Mouse (Mus musculus): ENCODE results near the gene Ccdc63. TPM values are rescaled to one million over a fixed set of nuclear protein-coding genes. Genes with fewer than 3 reads are reported as not detected.
"Not testable (repeated sequence)": the region's sequence is repeated elsewhere in the genome, so short reads cannot be mapped to it uniquely, and the experiment has no call there.

The Ccdc63 gene
- total RNA-seq, 4 experiments from 2014 or later = 0.37 TPM; not detected in 3

DNA sequence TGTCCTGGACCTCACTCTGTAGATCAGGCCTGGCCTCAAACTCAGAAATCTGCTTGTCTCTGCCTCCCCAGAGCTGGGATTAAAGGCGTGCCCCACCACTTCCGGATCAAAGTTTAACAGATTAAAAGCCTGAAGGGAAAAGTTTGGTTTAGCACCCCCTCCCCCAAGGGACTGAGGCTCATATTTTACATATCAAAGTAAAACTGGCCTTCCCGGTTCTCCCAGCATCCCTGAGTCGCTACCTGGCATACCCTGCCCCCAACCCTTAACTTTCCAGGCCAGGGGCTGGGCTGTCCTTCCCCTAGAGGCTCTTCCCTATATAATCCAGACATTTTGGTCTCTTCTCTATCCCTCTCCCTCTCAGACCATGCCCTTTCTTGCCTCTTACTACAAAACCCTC, 8.6 kb upstream of the Ccdc63 start:
- DNase-seq (ENCODE audit: low spot score) = no peak

DNA sequence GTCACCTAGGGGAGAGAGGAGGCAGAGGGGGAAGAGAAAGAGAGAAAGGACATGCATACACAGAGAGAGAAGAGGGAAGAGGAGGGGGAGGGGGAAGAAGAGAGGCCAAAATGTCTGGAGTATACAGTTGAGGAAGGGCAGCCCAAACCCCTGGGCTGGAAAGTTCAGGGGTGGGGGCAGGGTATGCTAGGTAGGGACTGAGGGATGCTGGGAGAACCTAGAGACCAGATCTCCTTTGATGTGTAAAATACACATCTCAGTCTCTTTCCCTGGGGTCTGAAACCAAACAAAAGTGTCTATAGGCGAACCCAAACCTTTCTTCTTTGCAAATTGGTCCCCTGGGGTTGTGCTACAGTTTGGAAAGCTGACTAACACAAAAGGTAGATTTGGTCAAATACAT, 7.5 kb upstream of the Ccdc63 start:
- DNase-seq (ENCODE audit: low spot score) = no peak

DNA sequence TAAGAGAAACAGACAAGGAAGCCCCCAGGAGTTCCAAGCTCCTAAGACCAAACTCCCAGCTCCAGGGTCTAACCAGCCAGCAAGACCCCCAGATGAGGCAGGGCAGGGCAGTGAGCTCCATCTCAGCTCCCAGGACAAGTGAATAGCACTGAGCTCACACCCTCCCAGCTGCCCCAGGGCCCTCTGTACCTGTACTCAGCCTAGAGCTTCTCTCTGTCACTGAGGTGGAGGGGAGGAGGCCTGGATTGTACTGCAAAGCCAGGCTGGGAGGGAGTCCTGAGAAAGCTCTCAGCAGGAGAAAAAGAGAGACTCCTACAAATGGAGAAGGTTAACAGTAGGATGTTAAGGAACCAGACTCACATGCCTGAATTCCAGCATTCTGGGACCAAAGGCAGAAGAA, 6.0 kb upstream of the Ccdc63 start:
- DNase-seq (ENCODE audit: low spot score) = no peak

DNA sequence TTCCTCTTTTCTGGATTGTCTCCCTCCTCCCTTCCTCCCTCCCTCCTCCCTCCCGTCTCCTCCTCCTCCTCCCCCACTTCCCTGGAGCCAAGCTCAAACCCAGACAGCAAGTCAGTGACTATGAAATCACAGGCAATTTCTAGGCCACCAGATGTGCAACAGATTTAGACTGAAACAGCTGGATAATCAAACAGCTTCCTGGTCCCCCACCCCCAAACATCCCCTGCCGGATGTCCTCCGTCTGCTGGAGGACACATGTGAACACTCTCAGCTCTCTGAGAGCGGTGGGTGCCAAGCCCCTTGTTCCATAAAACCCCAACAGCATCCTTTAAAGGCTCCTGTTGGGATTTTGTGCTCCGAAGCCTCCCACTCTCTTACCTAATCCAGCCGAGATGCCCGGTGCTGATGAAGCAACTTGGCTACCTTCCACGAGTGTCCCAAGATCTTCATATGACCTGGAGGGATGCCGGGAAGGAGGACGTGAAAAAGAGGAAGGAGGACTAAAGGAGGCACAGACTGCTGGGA, 5.5 kb upstream of the Ccdc63 start:
- peak; percentile 85 for DNase-seq (ENCODE audit: low spot score)

DNA sequence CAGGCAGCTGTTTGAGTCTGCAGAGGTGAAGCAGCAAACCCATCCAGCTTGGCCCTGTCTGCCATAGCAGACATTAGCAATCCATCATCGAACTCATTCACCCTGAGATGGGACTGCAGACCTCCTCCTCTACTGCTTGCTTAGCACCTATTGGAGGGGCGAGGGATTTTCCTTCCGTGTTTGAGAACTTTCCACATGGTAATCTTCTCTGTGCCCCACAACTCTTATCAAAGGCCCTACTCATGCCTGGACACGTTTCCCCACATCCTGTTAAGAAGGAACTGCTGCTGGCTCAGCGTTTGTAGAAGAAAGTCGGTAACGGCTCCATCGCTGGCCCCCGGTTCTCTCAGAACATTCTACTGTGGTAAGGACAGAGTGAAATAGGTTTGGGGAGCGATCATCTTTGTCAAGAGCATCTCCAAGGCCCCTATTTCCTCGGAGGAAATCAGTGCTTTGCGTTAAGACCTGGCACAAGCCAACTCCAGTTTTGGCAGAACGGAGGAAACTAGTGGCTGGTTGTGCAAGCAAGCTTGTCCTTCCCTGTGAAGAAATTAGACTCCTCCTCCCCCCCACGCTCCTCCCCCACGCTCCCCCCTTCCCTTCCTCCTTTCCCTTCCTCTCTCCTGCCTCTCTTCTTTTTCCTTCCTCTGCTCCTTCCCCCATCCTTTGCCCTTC, 4.9 kb upstream of the Ccdc63 start:
- peak; percentile 74 for DNase-seq (ENCODE audit: low spot score)

DNA sequence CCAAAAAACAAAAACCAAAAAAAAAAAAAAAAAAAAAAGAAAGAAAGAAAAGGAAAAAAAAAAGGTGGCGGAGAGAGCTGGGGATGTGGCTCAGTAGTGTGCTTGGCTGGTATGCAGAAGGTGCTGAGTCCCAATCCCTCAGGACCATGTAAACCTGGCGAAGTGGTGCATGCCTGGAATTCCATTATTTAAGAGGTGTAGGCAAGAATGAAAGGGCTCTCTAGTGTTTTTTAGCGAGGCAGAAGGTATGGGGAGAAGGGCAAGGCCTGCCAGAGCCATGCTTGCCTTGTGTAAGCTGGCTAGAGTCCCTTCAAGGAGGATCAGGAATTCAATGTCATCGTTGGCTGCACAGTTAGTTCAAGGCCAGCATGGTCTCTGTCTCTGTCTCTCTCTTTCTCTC, 4.2 kb upstream of the Ccdc63 start:
- DNase-seq (ENCODE audit: low spot score) = no peak

DNA sequence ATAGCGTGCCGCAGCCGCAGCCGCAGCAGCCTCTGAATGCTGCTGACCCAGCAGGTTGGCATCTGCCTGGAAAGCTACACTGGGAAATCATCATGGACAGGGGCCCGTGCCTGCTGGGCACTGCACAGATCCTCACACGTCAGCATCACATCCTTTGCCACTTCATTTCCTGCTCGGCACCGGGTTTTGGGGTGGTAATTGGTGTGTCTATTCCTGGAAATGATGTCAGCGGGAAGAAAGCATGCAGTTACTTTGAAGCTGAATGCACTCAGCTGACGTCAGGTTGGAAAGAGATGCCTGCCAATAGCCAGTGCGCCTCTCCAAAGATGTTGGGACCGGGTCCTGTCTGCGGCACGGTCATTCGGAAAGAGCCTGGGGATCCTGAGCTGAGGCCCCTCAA, 2.9 kb upstream of the Ccdc63 start:
- peak; percentile 85 for DNase-seq (ENCODE audit: low spot score)

DNA sequence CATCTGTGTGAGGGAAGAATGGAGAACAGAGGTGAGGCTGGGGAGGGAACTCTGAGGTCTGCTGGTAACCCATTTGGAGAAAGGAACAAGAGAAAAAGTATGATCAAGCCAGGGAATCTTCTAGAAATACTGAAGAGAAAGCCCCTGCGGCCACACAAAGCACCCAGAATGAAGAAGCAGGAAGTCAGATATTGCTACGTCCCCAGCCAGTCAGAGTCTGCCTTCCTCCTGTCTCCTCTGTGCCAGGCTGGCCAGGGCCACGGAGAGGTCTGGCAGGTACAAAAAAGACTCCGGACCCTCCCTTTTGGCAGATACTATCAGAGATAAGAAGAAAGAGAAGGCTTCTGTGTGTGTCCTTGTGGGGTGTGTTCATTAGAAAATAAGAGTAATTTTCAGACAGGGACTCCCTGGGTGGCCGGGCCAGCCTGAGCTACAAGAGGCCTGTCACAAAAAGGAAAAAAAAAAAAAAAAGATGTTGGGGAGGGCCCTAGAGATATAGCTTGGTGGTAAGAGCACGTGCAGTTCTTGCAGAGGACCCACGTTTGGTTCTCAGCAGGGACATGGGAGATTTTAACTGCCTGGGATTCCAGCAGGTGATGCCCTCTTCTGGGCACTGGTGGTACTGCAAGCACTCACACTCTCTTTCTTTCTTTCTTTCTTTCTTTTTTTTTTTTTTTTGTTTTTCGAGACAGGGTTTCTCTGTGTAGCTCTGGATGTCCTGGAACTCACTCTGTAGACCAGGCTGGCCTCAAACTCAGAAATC, 1.8 kb upstream of the Ccdc63 start:
- DNase-seq (ENCODE audit: low spot score) = no peak

DNA sequence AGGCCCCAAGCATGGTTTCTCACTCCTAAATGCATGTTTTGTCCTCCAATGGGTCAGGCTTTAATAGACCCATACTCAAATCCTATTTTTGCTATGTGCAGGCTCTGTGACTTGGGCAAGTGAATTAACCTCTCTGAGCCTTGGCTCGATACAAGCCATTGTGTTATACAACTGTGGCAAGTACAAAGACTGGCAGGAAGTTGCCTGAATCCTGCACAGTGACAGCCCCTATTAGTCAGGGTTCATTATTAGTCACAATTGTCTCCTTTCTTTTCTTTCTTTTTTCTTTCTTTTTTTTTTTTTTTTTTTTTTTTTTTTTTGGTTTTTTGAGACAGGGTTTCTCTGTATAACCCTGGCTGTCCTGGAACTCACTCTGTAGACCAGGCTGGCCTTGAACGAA, 852 bp downstream of the Ccdc63 start:
- not testable (repeated sequence) for DNase-seq (ENCODE audit: low spot score)

DNA sequence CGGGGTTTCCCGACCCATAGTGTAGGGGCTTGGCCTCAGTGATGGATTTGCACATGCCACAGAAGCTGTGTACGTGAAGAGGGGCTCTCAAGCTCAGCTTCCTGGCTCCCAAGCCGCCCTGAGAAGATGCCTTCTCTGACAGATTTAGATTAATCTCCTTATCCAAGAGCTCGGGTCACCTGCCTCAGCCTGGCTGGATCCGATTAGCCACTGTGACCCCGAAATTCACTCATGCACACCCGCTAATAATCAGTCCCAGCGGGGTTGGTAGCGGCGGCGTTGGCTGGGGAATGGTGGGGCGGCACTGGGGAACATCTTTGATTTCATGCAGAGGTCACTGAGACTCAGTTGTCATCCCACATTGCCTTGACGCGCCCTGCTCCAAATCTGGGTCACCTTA, 1.8 kb downstream of the Ccdc63 start:
- DNase-seq (ENCODE audit: low spot score) = no peak

DNA sequence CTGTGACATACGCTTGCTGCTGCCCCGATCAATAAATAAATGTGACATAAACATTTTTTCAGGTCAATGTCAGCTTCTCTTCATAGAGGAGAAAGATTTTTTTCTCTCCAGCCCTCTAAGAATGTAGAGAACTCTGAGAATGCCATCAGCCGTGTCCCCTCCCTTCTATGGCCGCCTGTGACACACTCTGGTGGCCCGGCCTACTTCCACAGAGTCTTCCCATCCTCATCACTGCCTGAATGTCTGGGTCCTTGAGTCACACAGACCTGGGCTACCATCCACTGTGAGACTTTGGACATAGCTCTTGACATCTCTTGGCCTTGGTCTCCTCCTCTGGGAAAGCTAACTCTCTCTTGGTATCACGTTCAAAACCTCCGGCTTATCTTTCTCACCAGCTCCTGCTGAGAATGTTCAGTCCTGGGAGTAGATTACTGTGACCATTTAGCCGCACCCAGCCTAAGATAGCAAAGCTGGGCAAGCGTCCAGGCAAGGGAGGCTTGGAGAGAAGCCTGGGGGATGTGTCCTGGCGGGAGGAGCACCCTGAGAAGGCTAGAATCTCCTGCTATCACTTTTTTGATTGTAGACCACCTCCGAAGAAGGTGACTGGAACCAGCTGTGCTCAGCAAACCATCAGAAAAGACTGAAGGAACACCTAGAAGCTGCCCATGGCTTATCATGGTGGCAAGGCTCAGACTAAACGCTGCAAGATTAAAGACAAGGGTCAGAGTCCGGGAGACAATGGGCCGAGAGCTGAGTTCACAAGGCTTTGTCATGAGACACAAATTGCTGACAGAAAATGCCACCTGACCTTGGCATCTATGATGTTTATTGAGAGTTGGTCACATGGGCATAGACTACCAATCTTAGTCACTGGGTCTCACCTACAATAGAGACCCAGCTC, 3.9 kb downstream of the Ccdc63 start:
- peak; percentile 68 for DNase-seq (ENCODE audit: low spot score)

DNA sequence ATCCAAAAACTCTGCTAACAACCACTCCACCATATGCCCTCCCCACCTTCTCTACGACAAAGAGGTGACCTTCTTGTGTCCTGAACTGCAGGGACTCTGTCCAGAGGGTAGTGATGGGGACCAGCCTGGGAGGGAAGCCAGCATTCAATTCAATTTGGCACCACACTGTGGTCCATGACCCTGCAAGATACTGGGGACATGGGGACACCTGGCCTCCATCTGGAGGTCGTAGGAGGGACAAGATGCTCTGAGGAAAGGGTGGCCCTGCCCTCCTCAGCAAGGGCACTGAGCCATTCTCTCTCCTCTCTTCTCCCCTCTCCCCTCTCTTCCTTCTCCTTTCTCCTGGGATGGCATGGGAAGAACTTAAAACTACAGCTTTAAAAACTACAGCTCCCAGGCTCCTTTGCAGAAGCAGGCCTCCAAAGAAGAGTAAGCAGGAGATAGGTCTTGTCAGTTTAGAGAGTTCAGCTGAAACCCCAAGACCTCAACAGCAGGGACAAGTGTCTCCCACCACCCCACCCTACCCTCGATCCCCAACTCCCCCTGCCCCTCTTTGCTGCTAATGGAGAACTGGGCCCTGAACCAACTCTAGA, 5.2 kb downstream of the Ccdc63 start:
- no peak for DNase-seq (ENCODE audit: low spot score)

DNA sequence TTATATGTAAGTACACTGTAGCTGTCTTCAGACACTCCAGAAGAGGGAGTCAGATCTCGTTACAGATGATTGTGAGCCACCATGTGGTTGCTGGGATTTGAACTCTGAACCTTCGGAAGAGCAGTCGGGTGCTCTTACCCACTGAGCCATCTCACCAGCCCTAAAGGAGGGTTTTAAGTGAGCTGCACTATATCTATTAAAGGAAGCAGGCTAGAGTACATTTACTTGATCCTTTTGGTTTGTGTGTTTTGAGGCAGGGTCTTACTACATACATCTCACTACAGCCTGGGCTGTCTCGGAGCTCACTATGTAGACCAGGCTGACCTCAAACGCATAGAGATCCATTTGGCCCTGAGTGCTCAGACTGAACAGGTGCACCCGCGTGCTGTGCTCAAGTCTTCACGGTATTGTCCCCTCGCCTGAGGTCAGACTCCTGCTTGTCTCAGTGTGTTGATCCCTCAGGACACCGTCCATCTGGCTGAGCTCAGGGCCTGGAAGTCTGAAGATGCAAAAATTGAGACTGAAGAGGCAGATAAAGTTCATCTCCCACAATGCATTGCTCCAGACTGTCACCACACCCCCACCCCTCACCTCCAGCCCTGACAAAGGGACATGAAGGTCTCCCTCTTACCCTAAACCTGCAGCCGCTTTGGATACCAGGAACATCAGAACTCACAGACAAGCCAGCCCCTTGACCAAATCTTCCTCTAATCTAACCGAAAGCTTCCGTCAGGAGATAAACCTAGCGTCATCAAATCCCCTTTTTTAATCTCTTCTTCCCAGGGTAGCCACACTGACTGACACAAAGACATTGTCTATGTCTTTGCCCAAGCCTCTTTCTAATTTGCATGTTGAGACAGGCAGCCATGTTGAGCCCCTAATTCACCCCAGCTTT, 6.0 kb downstream of the Ccdc63 start:
- DNase-seq (ENCODE audit: low spot score) = no peak

DNA sequence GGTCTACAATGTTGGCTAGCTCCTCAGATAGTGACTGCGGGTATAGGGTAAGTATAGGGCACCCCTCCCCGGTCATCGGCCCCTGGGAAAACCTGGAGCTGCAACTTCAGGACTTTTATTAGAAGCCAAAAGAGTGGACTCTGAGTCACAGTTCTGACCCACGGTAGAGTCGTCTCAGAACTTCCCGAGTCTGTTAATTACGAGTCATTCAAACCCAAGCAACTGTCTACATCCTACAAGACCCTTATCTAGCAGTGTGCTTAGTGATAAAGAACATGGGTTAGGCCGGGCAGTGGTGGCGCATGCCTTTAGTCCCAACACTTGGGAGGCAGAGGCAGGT, 7.6 kb downstream of the Ccdc63 start:
- DNase-seq (ENCODE audit: low spot score) = no peak

DNA sequence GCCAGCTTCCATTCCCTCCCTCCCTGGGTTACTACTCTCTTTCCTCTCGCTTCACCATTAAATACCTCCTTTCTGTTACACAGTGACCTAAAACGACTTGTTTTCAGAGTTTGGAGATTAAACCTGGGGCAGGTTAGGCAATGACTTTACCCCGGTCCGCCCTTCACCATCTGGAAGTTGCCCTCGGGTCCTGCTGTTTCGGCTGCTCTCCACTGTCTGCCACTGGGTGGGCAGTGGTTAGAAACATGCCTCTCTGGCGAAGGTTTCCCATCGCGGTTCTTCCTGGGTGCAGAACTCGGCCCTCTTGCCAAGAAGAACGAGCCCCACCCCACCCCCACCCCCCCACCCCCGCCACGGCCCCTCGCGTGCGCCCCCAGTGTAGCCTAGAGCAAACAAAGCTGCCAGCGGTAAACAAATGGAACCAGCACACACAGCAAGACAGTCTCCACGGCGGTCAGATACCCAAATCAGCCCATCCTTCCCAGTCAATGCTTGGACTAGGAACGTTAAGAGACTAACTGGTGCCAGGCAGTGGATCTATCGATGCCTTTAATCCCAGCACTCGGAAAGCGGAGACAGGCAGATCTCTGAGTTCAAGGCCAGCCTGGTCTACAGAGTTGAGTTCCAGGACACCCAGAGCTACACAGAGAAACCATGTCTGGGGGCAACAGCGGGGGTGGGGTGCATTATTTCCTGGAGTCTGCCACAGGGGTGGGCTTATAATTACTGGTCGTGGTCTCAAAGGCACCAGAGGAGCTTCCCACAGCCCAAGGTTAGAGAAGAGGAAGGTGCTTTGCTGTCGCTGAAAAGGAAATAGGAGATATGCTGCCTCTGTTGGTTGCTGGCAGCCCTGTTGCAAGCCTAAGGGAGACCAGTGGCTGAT, 8.2 kb downstream of the Ccdc63 start:
- no peak for DNase-seq (ENCODE audit: low spot score)

DNA sequence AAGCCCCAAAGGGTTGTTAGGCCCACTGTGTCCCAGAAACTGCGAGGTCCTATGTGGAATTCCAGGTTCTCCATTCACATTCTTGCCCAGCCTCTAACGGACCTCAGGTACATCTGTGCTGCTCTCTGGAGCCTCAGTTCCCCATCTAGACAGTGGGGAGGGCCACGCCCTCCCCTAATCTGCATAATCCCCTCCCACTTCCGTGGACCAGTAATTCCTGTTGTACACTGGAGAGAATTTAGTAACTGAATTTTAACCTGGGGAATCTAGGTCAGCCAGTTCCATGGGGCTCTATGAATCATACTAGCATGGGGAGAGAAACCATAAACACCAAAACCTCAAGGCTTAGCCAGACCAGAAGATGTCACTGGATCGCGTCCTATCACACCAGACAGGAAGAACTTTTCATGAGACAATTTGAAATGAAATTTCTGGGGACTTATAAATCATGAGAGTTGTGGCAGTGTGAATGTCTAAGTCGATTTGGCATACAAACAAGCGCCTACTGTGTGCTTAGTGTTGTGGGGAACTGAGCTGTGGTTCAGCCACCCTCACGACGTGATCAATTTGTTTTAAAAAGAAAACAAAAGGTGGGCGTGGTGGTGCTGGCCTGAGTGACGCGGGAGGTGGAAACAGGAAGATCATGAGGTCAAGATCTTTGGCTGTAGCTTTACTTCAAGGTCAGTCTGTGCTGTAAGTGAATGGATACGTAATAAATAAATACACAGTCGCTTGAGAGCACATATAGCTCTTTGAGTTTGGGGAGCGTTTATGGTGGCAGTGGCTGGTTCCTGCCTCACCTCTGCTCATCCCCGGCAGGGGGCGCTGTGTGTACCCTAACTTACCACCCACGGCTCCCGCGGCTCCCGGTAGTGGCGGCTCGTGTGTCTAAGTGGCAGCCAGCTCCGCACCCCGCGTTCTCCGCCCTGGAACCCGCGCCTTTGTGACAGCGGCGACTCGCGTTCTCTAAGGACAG, 9.3 kb downstream of the Ccdc63 start:
- peak; percentile 84 for DNase-seq (ENCODE audit: low spot score)

DNA sequence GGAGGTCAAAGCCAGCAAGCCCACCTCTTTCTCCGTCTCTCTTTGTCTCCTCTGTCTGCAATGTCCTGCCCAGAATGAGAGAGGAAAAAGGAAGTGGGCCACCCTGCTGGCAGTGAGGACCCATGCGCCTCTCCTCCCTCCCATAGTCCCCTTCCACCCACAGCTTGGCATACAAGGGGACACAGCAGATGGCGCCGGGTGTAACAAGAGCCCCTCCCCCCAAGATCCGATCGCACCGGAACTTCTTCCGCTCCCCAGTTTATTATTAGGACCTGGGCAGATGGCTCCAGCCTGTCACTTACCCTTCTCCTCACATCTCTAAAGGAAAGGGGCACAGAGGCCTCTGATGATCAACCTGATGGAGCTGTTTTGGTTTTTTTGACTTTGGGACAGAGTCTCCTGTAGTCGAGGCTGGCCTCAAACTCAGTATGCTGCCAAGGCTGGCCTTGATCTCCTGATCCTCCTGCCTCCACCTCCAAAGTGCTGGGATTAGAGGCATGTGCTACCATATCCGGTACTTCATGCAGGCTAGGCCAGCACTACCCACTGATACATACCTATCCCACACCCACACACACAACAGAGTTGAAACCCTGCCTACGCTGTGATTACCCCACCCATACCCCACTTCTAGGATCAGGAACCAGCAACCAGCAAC, 10.2 kb downstream of the Ccdc63 start:
- no peak for DNase-seq (ENCODE audit: low spot score)

DNA sequence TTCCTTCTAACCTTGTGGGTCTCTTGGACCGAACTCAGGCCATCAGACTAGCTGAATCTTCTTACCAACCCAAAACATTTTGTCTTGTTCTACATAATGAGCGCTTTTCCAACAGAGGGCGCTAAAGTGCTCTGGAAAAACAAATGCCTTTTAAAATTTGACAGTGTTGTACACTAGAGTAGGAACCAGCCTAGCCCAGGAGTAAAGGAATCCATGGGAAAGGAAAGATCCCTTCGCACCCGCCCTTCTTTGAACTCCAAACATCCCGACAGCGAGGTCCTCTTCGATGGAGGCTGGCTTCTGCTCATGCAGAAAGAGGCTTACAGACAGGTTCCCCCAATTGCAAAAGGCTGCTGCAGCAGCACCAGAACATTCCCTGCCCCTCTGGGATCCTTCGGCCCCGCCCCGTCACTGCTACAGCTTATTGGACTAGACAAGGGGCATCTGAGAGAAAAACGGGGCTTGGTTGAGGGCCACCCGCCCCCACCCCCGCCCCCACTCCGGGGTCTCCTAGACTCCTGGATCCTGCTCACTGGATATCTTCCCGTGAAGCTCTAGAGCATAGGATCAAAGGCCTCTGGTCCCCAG, 11.5 kb downstream of the Ccdc63 start:
- DNase-seq (ENCODE audit: low spot score) = peak; percentile 82
